Mouse (Mus musculus) stomach, embryonic 14.5 days (tissue): ENCODE measurements around the gene Nr5a1. TPM values are rescaled to one million over a fixed set of nuclear protein-coding genes. Genes with fewer than 3 reads are reported as not detected.

Experiments
- ATAC-seq: fragments of 200-750 bp; cut with Nextera tagmentation; 2 replicates; pipeline ENCODE4 v1.8.0; 2017; ENCODE audit warnings: low read depth, moderate TSS enrichment; ENCODE audit not compliant: insufficient number of reproducible peaks, insufficient read depth, low FRiP score
- H3K27ac ChIP-seq: fragments of 300-500 bp; sonication (generic); 2 replicates; pipeline ENCODE4 v1.5.1; 2014; ENCODE audit warnings: mild to moderate bottlenecking, low read length, moderate library complexity, mixed read lengths
- H3K27me3 ChIP-seq: fragments of 300-500 bp; sonication (generic); 2 replicates; pipeline ENCODE4 v1.6.1; 2014; ENCODE audit warnings: low read length, control low read depth, mixed read lengths; ENCODE audit not compliant: control insufficient read depth, insufficient read depth
- H3K36me3 ChIP-seq: fragments of 300-500 bp; sonication (generic); 2 replicates; pipeline ENCODE4 v1.6.1; 2014; ENCODE audit warnings: mild to moderate bottlenecking, control low read depth, low read length, moderate library complexity, mixed read lengths; ENCODE audit not compliant: control insufficient read depth, insufficient read depth
- H3K4me1 ChIP-seq: fragments of 300-500 bp; sonication (generic); 2 replicates; pipeline ENCODE4 v1.6.1; 2014; ENCODE audit warnings: low read length, control low read depth, mixed read lengths; ENCODE audit not compliant: control insufficient read depth, insufficient read depth
- H3K4me2 ChIP-seq: fragments of 300-500 bp; sonication (generic); replicated peaks from 2 replicates; pipeline ENCODE4 v1.6.1; 2014; ENCODE audit warnings: low read depth, low read length, control low read depth
- H3K4me3 ChIP-seq: fragments of 300-500 bp; sonication (generic); 2 replicates; pipeline ENCODE4 v1.5.1; 2014; ENCODE audit warnings: low read depth, low read length, control low read depth
- H3K9ac ChIP-seq: fragments of 300-500 bp; sonication (generic); replicated peaks from 2 replicates; pipeline ENCODE4 v1.6.1; 2014; ENCODE audit warnings: low read depth, mild to moderate bottlenecking, control low read depth, low read length, moderate library complexity, mixed read lengths
- H3K9me3 ChIP-seq: fragments of 300-500 bp; sonication (generic); 2 replicates; pipeline ENCODE4 v1.6.1; 2016; ENCODE audit warnings: low read depth, low read length, control low read depth; ENCODE audit not compliant: control insufficient read depth
- WGBS: fragments of 180-500 bp; shearing (Covaris S2); extraction: QIAGEN DNeasy Blood & Tissue Kit; methylation state at CpG from one replicate; pipeline ENCODE4 v1.1.7; 2014; 5-methylcytosine and 5-hydroxymethylcytosine counted together
- polyA plus RNA-seq: library from polyadenylated mRNA; unstranded; fragments of >200 nt; fragmentation: Nextera tagmentation; extraction: Ambion mirVana; gene quantifications from 2 replicates; pipeline ENCODE4 v1.2.1, GENCODE M21; 2014

The Nr5a1 gene
- polyA plus RNA-seq, 1 experiment from 2014 or later: 0.41 TPM

DNA sequence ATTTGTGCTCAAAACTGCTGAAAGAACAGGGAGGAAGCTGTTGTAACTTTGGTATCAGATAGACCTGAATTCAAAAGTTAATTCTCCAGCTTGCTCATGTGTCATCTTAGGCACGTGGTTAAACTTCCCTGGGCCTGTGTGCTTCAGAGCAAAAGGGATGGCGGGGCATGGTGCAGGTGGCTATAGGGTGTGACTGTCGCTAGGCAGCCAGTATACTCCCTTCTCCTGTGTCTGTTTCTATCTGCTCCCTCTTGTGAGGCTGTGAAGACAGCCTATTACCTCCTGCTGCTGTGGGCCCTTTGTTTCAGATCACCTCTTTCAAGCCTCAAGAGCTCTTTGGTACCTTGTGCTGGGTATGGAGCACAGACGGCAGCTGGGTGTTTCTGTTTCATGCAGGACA lies 7.7 kb upstream of the Nr5a1 start:
- no peaks in the 10 kb centered on the region for H3K9me3 ChIP-seq
- no peak overlapping the region for H3K4me3 ChIP-seq
- H3K4me1 ChIP-seq: no peaks in the 10 kb centered on the region
- H3K36me3 ChIP-seq: no peaks in the 10 kb centered on the region
- no peak overlapping the region for H3K9ac ChIP-seq
- no peak overlapping the region for H3K27ac ChIP-seq
- 53% methylated on average over 4 of the region's 4 CpGs for WGBS
- H3K4me2 ChIP-seq: no peak overlapping the region
- no peak for ATAC-seq
- H3K27me3 ChIP-seq: no peaks in the 10 kb centered on the region

DNA sequence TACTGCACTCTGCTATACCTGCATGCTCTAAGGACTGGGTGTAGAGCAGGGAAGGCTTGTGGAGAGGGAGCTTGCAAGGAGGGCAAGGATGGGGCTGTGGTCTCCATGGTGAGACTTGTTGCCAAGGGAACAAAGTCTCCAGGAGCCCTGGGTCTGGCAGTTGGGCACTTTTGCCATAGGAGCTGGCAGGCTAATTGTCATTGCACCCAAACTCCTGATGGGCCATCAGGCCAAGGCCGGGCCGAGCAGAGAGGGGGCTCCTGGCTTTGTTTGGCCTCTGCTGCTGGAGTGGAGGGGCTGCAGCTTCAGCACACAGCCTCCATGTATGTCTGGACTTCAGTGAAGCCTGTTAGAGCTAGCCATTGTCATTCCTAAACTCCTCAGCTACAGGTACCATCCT lies 6.3 kb upstream of the Nr5a1 start:
- no peak overlapping the region for H3K9ac ChIP-seq
- no peak for ATAC-seq
- no peaks in the 10 kb centered on the region for H3K9me3 ChIP-seq
- H3K36me3 ChIP-seq: no peaks in the 10 kb centered on the region
- no peak overlapping the region for H3K4me3 ChIP-seq
- WGBS: 83% methylated on average over 2 of the region's 2 CpGs
- H3K4me1 ChIP-seq: no peaks in the 10 kb centered on the region
- no peak overlapping the region for H3K27ac ChIP-seq
- no peak overlapping the region for H3K4me2 ChIP-seq
- no peaks in the 10 kb centered on the region for H3K27me3 ChIP-seq

DNA sequence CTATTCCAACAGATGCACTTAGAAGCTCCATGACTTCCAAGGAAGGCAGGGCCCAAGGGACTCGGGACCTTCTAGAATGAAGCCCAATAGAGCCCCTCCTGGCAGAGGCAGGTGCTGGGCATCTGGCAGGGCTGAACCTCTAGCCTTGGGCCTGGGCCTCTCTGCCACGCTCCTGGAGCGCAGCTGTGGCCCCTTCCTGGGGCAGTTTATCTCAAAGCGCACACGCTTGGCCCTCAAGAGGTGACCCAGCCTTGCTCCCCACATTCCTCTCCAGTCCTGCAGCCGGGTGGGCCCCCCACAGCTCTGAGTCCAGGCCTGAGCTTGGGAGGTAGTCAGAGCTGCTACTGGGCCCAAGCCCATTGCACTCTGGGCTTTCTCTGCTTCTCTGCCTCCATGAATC lies 5.0 kb upstream of the Nr5a1 start:
- no peaks in the 10 kb centered on the region for H3K4me1 ChIP-seq
- H3K36me3 ChIP-seq: no peaks in the 10 kb centered on the region
- no peak for ATAC-seq
- no peak overlapping the region for H3K4me3 ChIP-seq
- H3K27ac ChIP-seq: no peak overlapping the region
- no peaks in the 10 kb centered on the region for H3K27me3 ChIP-seq
- H3K4me2 ChIP-seq: no peak overlapping the region
- H3K9me3 ChIP-seq: no peaks in the 10 kb centered on the region
- WGBS: 59% methylated on average over 6 of the region's 6 CpGs
- H3K9ac ChIP-seq: no peak overlapping the region

DNA sequence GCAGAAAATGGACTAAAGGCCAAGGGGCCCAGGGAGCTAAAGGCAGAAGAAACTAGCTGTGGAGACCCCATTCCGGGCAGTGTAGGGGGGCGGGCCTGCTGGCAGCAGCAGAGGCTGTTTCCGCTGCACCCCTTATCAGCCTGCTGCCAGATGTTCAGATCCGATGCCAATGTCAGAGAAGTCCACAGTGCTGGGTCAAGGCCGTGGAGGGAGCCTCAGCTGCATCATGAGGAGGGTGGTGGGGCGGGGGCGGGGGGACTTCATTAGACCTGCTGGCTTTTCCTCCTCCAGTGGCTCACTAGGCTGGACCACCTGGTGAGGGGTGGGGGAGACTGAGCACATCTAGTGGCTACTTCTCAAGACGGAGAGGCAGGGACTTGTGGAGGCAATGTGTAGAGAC lies 4.3 kb upstream of the Nr5a1 start:
- 56% methylated on average over 8 of the region's 8 CpGs for WGBS
- Histone ChIP-seq H3K27me3 (peaks cover 5% of the 10 kb centered on the region; the same call in 1 of the 2 replicates), H3K9ac (no peak overlapping the region), H3K9me3 (no peaks in the 10 kb centered on the region), H3K4me2 (no peak overlapping the region), H3K4me3 (no peak overlapping the region), H3K27ac (no peak overlapping the region), H3K4me1 (no peaks in the 10 kb centered on the region), H3K36me3 (no peaks in the 10 kb centered on the region)
- no peak for ATAC-seq

GRCm38 (mm10) chr2:38717436-38717835 lies 3.1 kb upstream of the Nr5a1 start:
- H3K4me2 ChIP-seq: no peak overlapping the region
- 69% methylated on average over 2 of the region's 2 CpGs for WGBS
- no peak overlapping the region for H3K4me3 ChIP-seq
- no peaks in the 10 kb centered on the region for H3K36me3 ChIP-seq
- H3K27me3 ChIP-seq: peaks cover 17% of the 10 kb centered on the region
- no peaks in the 10 kb centered on the region for H3K4me1 ChIP-seq
- H3K9me3 ChIP-seq: no peaks in the 10 kb centered on the region
- ATAC-seq: no peak
- H3K27ac ChIP-seq: no peak overlapping the region
- H3K9ac ChIP-seq: no peak overlapping the region

GRCm38 (mm10) chr2:38713596-38713995 lies 746 bp downstream of the Nr5a1 start:
- no peak overlapping the region for H3K4me2 ChIP-seq
- H3K9me3 ChIP-seq: no peaks in the 10 kb centered on the region
- peaks cover 31% of the 10 kb centered on the region for H3K27me3 ChIP-seq
- no peaks in the 10 kb centered on the region for H3K36me3 ChIP-seq
- no peak for ATAC-seq
- H3K9ac ChIP-seq: no peak overlapping the region
- H3K4me3 ChIP-seq: no peak overlapping the region
- 67% methylated on average over 3 of the region's 3 CpGs for WGBS
- peaks cover 8% of the 10 kb centered on the region; the same call in 1 of the 2 replicates for H3K4me1 ChIP-seq
- no peak overlapping the region for H3K27ac ChIP-seq

GRCm38 (mm10) chr2:38712769-38713125 lies 1.6 kb downstream of the Nr5a1 start:
- H3K4me3 ChIP-seq: no peak overlapping the region
- no peaks in the 10 kb centered on the region for H3K36me3 ChIP-seq
- ATAC-seq: no peak
- no peak overlapping the region for H3K4me2 ChIP-seq
- H3K9me3 ChIP-seq: no peaks in the 10 kb centered on the region
- no peak overlapping the region for H3K9ac ChIP-seq
- peaks cover 8% of the 10 kb centered on the region; the same call in 1 of the 2 replicates for H3K4me1 ChIP-seq
- 42% methylated on average over 11 of the region's 11 CpGs for WGBS
- H3K27ac ChIP-seq: no peak overlapping the region
- peaks cover 36% of the 10 kb centered on the region for H3K27me3 ChIP-seq

DNA sequence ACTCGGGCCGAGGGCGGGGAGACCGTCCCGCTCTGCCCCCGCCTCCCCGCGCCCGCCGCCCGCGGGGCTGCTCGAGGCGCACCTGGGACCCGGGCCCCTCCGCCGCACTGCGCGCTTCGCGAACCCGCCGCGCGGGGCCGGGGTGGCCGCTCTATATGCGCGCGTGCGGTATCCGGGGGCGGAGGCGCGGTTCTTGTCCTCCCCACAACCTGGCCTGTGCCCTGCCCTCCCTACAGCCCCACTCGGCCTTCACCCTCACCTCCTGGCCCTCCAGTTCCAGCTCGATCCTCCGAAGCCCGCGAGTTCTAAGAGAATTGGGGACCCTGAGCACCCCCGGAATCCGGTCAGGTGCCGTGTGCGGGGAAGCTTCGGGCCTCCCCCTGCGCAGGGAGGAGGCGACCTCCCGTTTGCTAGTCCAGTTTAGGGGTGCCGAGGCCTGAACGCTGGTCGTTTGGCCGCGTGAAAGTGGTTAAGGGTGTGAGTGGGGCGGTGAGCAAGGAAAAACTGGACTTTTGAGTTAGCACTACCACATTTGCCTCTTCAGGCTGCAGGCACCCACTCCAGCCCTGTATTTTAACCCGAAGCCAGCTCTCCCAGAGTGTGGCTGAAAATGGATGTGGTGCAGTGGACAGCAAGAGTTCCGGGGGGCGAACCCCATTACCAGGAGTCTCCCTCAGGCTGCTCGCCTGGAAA lies 2.1 kb downstream of the Nr5a1 start:
- Histone ChIP-seq H3K9ac (no peak overlapping the region), H3K27me3 (peaks cover 39% of the 10 kb centered on the region)
- ATAC-seq: no peak

DNA sequence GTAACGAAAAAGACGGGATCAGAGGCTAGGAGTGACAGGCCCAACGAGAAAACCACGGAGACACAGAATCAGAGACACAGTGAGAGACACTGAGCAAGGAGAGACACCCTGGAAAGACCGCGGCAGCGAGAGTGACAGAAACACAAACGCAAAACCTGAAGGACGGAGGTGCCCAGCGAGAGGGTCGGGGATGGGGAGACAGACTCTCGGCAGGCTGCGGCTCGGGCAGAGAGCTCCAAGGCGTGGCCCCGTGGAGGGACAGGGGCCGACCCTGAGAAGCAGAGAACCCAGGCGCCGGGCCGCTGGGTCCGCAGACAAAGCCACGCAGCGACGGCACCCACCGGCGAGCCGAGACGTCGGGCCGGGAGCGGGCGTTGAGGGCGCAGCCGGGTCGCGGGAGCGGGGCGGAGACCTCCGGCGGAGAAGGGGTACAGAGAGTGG lies 2.9 kb downstream of the Nr5a1 start:
- Histone ChIP-seq H3K9ac (no peak overlapping the region), H3K36me3 (no peaks in the 10 kb centered on the region), H3K4me3 (peak overlapping the region; percentile 23), H3K4me1 (peaks cover 8% of the 10 kb centered on the region; the same call in 1 of the 2 replicates), H3K27ac (no peak overlapping the region), H3K9me3 (no peaks in the 10 kb centered on the region), H3K4me2 (peak overlapping the region; percentile 37), H3K27me3 (peaks cover 45% of the 10 kb centered on the region)
- ATAC-seq: no peak
- 1% methylated on average over 33 of the region's 40 CpGs for WGBS

More for the DNA sequence above, 2.1 kb downstream of the Nr5a1 start:
- H3K4me1 ChIP-seq: peaks cover 8% of the 10 kb centered on the region; the same call in 1 of the 2 replicates
- WGBS: 6% methylated on average over 49 of the region's 58 CpGs
- peak overlapping the region; percentile 23 for H3K4me3 ChIP-seq
- H3K36me3 ChIP-seq: no peaks in the 10 kb centered on the region
- H3K9me3 ChIP-seq: no peaks in the 10 kb centered on the region
- peak overlapping the region; percentile 37 for H3K4me2 ChIP-seq
- H3K27ac ChIP-seq: no peak overlapping the region
